Mouse (Mus musculus) embryonic facial prominence, embryonic 14.5 days (tissue): ENCODE measurements at regions not wholly inside any gene's neighbourhood (a gene's known extent, or its start where the extent isn't known, plus 50 kb on each side); places are given as distances from the start of the nearest gene placed in this dataset.

Source experiments
- ATAC-seq: fragments of 200-750 bp; cut with Nextera tagmentation; 2 replicates; pipeline ENCODE4 v1.8.0; 2017; ENCODE audit warnings: low read depth, moderate number of reproducible peaks, moderate TSS enrichment
- DNase-seq: peaks from one replicate; pipeline ENCODE4 v3.0.0-alpha.2; 2015; ENCODE audit warnings: low spot score
- H3K27ac ChIP-seq: fragments of 300-500 bp; sonication (generic); replicated peaks from 2 replicates; pipeline ENCODE4 v1.5.1; 2014; ENCODE audit warnings: low read depth, mild to moderate bottlenecking, low read length, moderate library complexity
- H3K27me3 ChIP-seq: fragments of 300-500 bp; sonication (generic); replicated peaks from 2 replicates; pipeline ENCODE4 v1.6.1; 2014; ENCODE audit warnings: low read length; ENCODE audit not compliant: control insufficient read depth, insufficient read depth
- H3K36me3 ChIP-seq: fragments of 300-500 bp; sonication (generic); 2 replicates; pipeline ENCODE4 v1.6.1; 2014; ENCODE audit warnings: low read length, mixed read lengths; ENCODE audit not compliant: control insufficient read depth, insufficient read depth
- H3K4me1 ChIP-seq: fragments of 300-500 bp; sonication (generic); 2 replicates; pipeline ENCODE4 v1.6.1; 2014; ENCODE audit warnings: antibody characterized with exemption, low read length; ENCODE audit not compliant: control insufficient read depth, insufficient read depth
- H3K4me2 ChIP-seq: fragments of 300-500 bp; sonication (generic); 2 replicates; pipeline ENCODE4 v1.6.1; 2014; ENCODE audit warnings: low read depth, mild to moderate bottlenecking, low read length, moderate library complexity, mixed read lengths
- H3K4me3 ChIP-seq: fragments of 300-500 bp; sonication (generic); 2 replicates; pipeline ENCODE4 v1.5.1; 2014; ENCODE audit warnings: low read depth, mild to moderate bottlenecking, low read length
- H3K9ac ChIP-seq: fragments of 300-500 bp; sonication (generic); 2 replicates; pipeline ENCODE4 v1.6.1; 2014; ENCODE audit warnings: low read depth, mild to moderate bottlenecking, low read length, moderate library complexity, mixed read lengths
- H3K9me3 ChIP-seq: fragments of 300-500 bp; sonication (generic); 2 replicates; pipeline ENCODE4 v1.6.1; 2016; ENCODE audit warnings: low read length; ENCODE audit not compliant: control insufficient read depth
- WGBS: fragments of 180-500 bp; shearing (Covaris S2); extraction: QIAGEN DNeasy Blood & Tissue Kit; methylation state at CpG from one replicate; pipeline ENCODE4 v1.1.7; 2014; 5-methylcytosine and 5-hydroxymethylcytosine counted together

DNA sequence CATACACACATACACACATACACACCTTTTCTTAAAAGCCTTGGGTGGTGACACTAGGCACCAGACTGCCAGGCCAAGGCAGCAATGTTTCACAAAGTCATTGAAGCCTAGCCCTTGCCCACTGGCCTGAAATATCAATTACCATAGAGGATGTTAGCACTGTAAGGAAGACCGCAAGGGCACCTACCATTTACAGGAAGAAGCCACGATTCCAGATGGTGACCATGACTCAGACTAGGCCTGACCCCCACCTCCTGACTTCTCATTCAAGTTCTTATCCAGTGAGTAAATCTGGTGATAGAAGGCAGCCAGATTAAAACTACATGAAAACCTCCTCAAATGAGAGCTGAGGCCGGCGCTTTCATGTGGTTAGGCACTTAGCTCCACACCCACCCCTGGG is 165.3 kb upstream of the Spred2 start:
- H3K4me1 ChIP-seq: no peaks in the 10 kb centered on the region
- H3K27me3 ChIP-seq: no peaks in the 10 kb centered on the region
- no peak overlapping the region for H3K9ac ChIP-seq
- WGBS: 65% methylated on average over 4 of the region's 4 CpGs
- H3K9me3 ChIP-seq: no peaks in the 10 kb centered on the region
- no peaks in the 10 kb centered on the region for H3K36me3 ChIP-seq
- no peak overlapping the region for H3K27ac ChIP-seq
- no peak overlapping the region for H3K4me2 ChIP-seq
- DNase-seq (no peak), ATAC-seq (no peak)
- no peak overlapping the region for H3K4me3 ChIP-seq

DNA sequence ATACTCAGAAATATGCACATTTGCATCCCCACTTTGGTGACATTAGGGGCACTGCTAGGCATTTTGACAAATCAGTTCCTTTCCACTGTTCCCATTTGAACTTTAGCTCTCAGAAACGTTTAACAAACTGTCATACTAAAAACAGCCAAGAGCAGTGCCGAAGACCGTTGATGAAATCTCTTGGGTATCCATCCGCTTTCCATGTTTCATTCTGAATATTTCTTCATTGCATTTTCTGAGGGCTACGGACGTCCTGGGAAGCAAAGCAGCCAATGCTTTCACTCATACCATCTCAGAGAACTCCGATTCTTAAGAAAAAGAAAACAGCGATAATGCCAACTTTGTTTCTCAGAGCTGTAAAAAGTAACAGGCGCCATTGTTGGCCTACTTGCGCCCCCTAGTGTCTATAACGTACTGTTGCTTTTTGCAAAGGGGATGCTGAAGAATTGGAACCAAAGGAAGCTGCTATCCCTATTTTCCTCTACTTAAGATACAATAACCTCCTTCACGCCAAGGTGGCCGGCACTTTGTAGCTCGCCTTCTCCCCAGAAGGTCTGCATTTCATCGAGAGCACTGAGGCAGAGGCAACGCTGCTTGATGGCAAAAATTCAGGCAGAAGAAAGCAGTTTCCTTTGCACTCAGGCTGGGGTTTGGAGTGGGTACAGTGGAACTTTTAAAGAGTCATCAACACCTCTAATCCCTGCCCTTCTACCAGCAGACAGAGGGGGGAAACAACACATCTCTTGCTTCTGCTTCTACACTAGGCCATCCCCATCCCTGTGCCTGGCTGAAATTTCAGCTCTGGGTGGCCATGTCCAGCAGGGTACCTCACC is 163.1 kb upstream of the Spred2 start:
- H3K9ac ChIP-seq: peak overlapping the region; percentile 47; the same call in 1 of the 2 replicates
- WGBS: 8% methylated on average over 16 of the region's 16 CpGs
- no peaks in the 10 kb centered on the region for H3K4me1 ChIP-seq
- ATAC-seq (peak; percentile 39; the same call in 1 of the 2 replicates), DNase-seq (peak; percentile 90)
- no peaks in the 10 kb centered on the region for H3K36me3 ChIP-seq
- H3K9me3 ChIP-seq: no peaks in the 10 kb centered on the region
- no peaks in the 10 kb centered on the region for H3K27me3 ChIP-seq
- 0 out of 2 replicates have a peak overlapping the region, but pooled peaks have one; percentile 16 for H3K27ac ChIP-seq
- peak overlapping the region; percentile 49 for H3K4me2 ChIP-seq
- peak overlapping the region; percentile 29 for H3K4me3 ChIP-seq

DNA sequence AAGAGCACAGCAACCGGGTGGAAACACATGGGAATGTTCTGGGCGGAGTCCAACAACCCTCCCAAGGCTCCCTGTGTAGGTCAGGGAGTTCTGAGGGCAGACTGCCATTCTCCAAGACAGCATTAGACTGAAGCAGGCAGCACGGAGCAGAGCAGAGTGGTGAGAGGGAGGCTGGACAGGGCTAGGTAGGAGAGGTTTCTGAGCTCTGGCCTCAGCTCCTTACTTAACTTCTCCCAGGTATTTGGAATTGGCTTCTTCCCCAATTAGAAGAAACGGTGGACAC is 162.5 kb upstream of the Spred2 start:
- Histone ChIP-seq H3K27me3 (no peaks in the 10 kb centered on the region), H3K9me3 (no peaks in the 10 kb centered on the region), H3K4me2 (no peak overlapping the region), H3K36me3 (no peaks in the 10 kb centered on the region), H3K4me1 (no peaks in the 10 kb centered on the region), H3K9ac (no peak overlapping the region), H3K27ac (no peak overlapping the region), H3K4me3 (no peak overlapping the region)
- DNase-seq (no peak), ATAC-seq (peak; percentile 56; the same call in 1 of the 2 replicates)
- WGBS: 39% methylated on average over 4 of the region's 4 CpGs

DNA sequence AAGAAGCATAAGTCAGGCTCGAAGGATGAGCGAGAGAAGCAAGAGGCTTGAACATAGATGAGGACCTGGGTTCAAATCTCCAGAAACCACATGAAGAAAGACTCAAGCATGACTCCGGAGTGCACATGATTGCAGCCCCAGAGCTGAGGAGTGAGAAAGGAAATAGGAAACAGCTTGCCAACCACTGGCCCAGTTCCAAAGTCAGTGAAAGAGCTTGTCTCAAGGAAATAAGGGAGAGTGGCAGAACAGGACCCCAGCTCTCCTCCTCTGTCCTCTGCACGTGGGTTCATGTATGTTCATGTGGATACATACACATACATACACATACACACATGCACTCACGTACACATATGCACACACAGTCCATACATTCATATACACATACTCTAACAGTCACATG is 156.9 kb upstream of the Spred2 start:
- Histone ChIP-seq H3K4me2 (no peak overlapping the region), H3K4me1 (no peaks in the 10 kb centered on the region), H3K27ac (no peak overlapping the region), H3K4me3 (no peak overlapping the region), H3K27me3 (no peaks in the 10 kb centered on the region), H3K9me3 (no peaks in the 10 kb centered on the region), H3K36me3 (no peaks in the 10 kb centered on the region), H3K9ac (no peak overlapping the region)
- ATAC-seq (no peak), DNase-seq (no peak)
- WGBS: 75% methylated on average over 5 of the region's 5 CpGs

DNA sequence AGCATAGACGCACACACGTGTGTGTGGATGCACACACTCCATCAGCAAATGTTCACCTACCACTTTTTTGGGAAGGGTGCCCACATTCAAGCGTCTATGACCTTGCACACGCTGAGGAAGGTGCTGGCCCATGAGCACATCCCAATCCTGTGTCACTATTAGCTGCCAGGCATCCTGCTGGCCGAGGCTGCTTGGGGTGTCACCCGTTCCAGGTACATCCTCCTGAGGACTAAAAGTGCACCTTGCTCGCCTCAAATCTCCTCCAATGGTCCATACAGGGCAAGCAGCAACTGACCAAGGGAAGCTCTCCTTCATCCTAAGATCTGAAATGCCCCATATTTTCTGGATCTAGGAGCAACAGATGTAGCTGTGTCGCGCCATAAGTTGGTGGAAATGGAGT is 156.3 kb upstream of the Spred2 start:
- Histone ChIP-seq H3K4me3 (no peak overlapping the region), H3K4me2 (no peak overlapping the region), H3K27me3 (no peaks in the 10 kb centered on the region), H3K9me3 (no peaks in the 10 kb centered on the region), H3K27ac (no peak overlapping the region), H3K4me1 (no peaks in the 10 kb centered on the region), H3K36me3 (no peaks in the 10 kb centered on the region), H3K9ac (no peak overlapping the region)
- ATAC-seq (no peak), DNase-seq (no peak)
- 88% methylated on average over 9 of the region's 9 CpGs for WGBS

DNA sequence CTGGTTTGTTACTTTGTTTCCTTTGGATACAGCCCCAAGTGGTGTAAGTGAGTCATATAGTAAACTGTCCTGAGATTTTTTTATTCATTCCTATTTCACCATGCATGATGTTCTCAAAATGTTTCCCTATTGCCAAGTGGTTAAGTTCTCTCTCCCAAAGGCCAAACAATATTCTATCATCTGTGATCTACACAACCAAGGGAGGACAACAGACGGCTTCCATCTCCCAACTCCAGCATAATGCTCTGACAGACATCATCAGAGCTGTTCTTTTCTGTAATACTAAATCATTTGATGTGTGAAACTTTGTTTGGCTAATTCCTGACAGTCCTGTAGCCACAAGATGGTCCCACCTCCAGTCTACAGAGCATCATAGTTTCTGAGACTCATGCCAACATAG is 155.2 kb upstream of the Spred2 start:
- no peaks in the 10 kb centered on the region for H3K4me1 ChIP-seq
- no peak overlapping the region for H3K4me3 ChIP-seq
- H3K36me3 ChIP-seq: no peaks in the 10 kb centered on the region
- H3K9me3 ChIP-seq: no peaks in the 10 kb centered on the region
- no peak overlapping the region for H3K9ac ChIP-seq
- H3K4me2 ChIP-seq: no peak overlapping the region
- no peaks in the 10 kb centered on the region for H3K27me3 ChIP-seq
- ATAC-seq (no peak), DNase-seq (no peak)
- WGBS: 80% methylated on average over 1 of the region's 1 CpGs
- no peak overlapping the region for H3K27ac ChIP-seq

DNA sequence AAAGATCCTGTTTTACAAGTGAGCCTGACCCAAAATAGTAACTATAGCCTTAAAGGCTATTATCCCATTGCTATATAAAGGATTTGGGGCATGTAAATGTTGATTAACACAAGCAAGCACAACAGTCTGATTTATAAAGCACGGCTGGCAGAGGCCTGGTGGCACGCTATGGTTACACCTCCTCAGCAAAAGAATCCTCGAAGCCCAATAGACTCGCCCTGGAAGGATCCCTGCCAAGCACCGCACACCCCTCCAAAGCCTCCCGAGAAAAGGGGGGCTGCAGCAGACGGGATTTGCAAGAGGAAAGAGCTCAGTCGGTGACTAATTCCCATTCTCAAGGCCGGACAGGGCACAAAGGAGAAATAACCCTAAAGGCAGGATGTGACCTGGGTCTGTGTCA is 150.2 kb upstream of the Spred2 start:
- Histone ChIP-seq H3K36me3 (no peaks in the 10 kb centered on the region), H3K4me3 (no peak overlapping the region), H3K9ac (no peak overlapping the region), H3K4me2 (0 out of 2 replicates have a peak overlapping the region, but pooled peaks have one; percentile 14), H3K4me1 (peaks cover 21% of the 10 kb centered on the region), H3K27me3 (no peaks in the 10 kb centered on the region), H3K9me3 (no peaks in the 10 kb centered on the region), H3K27ac (no peak overlapping the region)
- ATAC-seq (no peak), DNase-seq (peak; percentile 31)
- 30% methylated on average over 9 of the region's 9 CpGs for WGBS

DNA sequence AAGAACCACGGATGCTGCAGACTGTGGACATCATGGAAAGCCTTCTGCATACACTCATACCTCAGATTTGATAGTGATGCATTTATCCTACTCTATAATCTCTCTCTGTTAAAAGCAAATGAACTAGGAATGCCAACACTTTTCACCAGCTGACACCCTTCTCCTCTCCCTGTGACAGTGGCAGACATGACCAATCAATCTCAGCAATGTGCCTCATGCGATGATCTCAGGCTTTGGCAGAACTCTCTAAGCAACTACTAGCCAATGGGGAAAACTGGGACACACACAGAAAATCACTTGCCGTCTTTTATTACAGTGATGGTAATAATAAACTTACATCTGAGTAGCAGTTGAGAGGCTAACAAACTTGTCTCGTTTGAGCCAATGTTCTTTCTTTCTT is 148.4 kb upstream of the Spred2 start:
- 76% methylated on average over 4 of the region's 4 CpGs for WGBS

More for the DNA sequence above, 148.4 kb upstream of the Spred2 start:
- DNase-seq (no peak), ATAC-seq (no peak)
- Histone ChIP-seq H3K4me3 (no peak overlapping the region), H3K4me1 (peaks cover 21% of the 10 kb centered on the region), H3K27ac (no peak overlapping the region), H3K9me3 (no peaks in the 10 kb centered on the region), H3K4me2 (no peak overlapping the region), H3K27me3 (no peaks in the 10 kb centered on the region), H3K36me3 (no peaks in the 10 kb centered on the region), H3K9ac (no peak overlapping the region)
